Mouse (Mus musculus): Measurements from ENCODE around the gene Scp2. TPM values are rescaled to one million over a fixed set of nuclear protein-coding genes. Genes with fewer than 3 reads are reported as not detected.
A peak's percentile ranks its signal among the peaks of the same experiment; 100 is the strongest.

The Scp2 gene
- total RNA-seq (2014; rRNA removed) (111 and 142 TPM in 2 replicates), polyA plus RNA-seq (2015; fragmentation: Nextera tagmentation; extraction: Ambion mirVana) (239 and 255 TPM in 2 replicates)

- ATAC-seq (no peak), DNase-seq (ENCODE audit: low spot score) (no peak)
- Histone ChIP-seq H3K4me3 (ENCODE audit: low read length) (no peak within 1 kb of the TSS), H3K27me3 (ENCODE audit: insufficient read depth, low read length) (no peaks in the 10 kb centered on the region), H3K9ac (replicated peaks; ENCODE audit: low read length) (no peak within 1 kb of the TSS), H3K27ac (no peak within 1 kb of the TSS), H3K4me1 (ENCODE audit: insufficient read depth, low read length) (no peaks in the 10 kb centered on the region), H3K4me2 (ENCODE audit: low read depth, low read length) (no peak within 1 kb of the TSS), H3K36me3 (ENCODE audit: insufficient read depth, low read length) (no peaks in the 10 kb centered on the region), H3K9me3 (ENCODE audit: low read length) (no peaks in the 10 kb centered on the region)
- no peak for TF ChIP-seq CTCF (IDR thresholded peaks at IDR 0.05; ENCODE audit: low read depth)
- WGBS, result 92% methylated on average over 1 of the region's 1 CpGs
These were observed at the start of gene Scp2 for GRCm38 (mm10) chr4:108144880-108145279. Scp2 (minus strand) TSS chr4:108144998.

- 76% methylated on average over 2 of the region's 2 CpGs for WGBS
- DNase-seq (ENCODE audit: low spot score), result no peak
These were observed 48.1 kb upstream of the Scp2 start for GRCm38 (mm10) chr4:108192821-108193323.

GRCm38 (mm10) chr4:108182278-108182677 lies 37.5 kb upstream of the Scp2 start:
- DNase-seq (ENCODE audit: low spot score), result no peak
- 26% methylated on average over 1 of the region's 1 CpGs for WGBS
- no peak for ATAC-seq
- Histone ChIP-seq H3K27me3 (ENCODE audit: insufficient read depth, low read length) (no peaks in the 10 kb centered on the region), H3K27ac (no peak overlapping the region), H3K4me1 (ENCODE audit: insufficient read depth, low read length) (no peaks in the 10 kb centered on the region), H3K4me2 (ENCODE audit: low read depth, low read length) (no peak overlapping the region), H3K9ac (replicated peaks; ENCODE audit: low read length) (no peak overlapping the region), H3K9me3 (ENCODE audit: low read length) (no peaks in the 10 kb centered on the region), H3K36me3 (ENCODE audit: insufficient read depth, low read length) (no peaks in the 10 kb centered on the region), H3K4me3 (ENCODE audit: low read length) (no peak overlapping the region)
- TF ChIP-seq CTCF (IDR thresholded peaks at IDR 0.05; ENCODE audit: low read depth), result no peak

More at GRCm38 (mm10) chr4:108192821-108193323, 48.1 kb upstream of the Scp2 start:
- Histone ChIP-seq H3K9ac (replicated peaks; ENCODE audit: low read length) (no peak overlapping the region), H3K4me1 (ENCODE audit: insufficient read depth, low read length) (no peaks in the 10 kb centered on the region), H3K4me3 (ENCODE audit: low read length) (no peak overlapping the region), H3K27me3 (ENCODE audit: insufficient read depth, low read length) (no peaks in the 10 kb centered on the region), H3K4me2 (ENCODE audit: low read depth, low read length) (no peak overlapping the region), H3K9me3 (ENCODE audit: low read length) (no peaks in the 10 kb centered on the region), H3K27ac (no peak overlapping the region), H3K36me3 (ENCODE audit: insufficient read depth, low read length) (no peaks in the 10 kb centered on the region)
- no peak for TF ChIP-seq CTCF (IDR thresholded peaks at IDR 0.05; ENCODE audit: low read depth)
- ATAC-seq, result no peak

- Histone ChIP-seq H3K27me3 (ENCODE audit: insufficient read depth, low read length) (no peaks in the 10 kb centered on the region), H3K9ac (replicated peaks; ENCODE audit: low read length) (no peak overlapping the region), H3K27ac (no peak overlapping the region), H3K9me3 (ENCODE audit: low read length) (no peaks in the 10 kb centered on the region), H3K4me1 (ENCODE audit: insufficient read depth, low read length) (no peaks in the 10 kb centered on the region), H3K36me3 (ENCODE audit: insufficient read depth, low read length) (no peaks in the 10 kb centered on the region), H3K4me3 (ENCODE audit: low read length) (no peak overlapping the region), H3K4me2 (ENCODE audit: low read depth, low read length) (no peak overlapping the region)
- WGBS, result 75% methylated on average over 6 of the region's 6 CpGs
- TF ChIP-seq CTCF (IDR thresholded peaks at IDR 0.05; ENCODE audit: low read depth), result no peak
- DNase-seq (ENCODE audit: low spot score) (no peak), ATAC-seq (no peak)
These were observed 23.3 kb upstream of the Scp2 start for GRCm38 (mm10) chr4:108168056-108168455.

GRCm38 (mm10) chr4:108166874-108167273 lies 22.1 kb upstream of the Scp2 start:
- no peak for TF ChIP-seq CTCF (IDR thresholded peaks at IDR 0.05; ENCODE audit: low read depth)
- Histone ChIP-seq H3K27ac (no peak overlapping the region), H3K4me3 (ENCODE audit: low read length) (no peak overlapping the region), H3K9me3 (ENCODE audit: low read length) (no peaks in the 10 kb centered on the region), H3K36me3 (ENCODE audit: insufficient read depth, low read length) (no peaks in the 10 kb centered on the region), H3K9ac (replicated peaks; ENCODE audit: low read length) (no peak overlapping the region), H3K4me1 (ENCODE audit: insufficient read depth, low read length) (no peaks in the 10 kb centered on the region), H3K27me3 (ENCODE audit: insufficient read depth, low read length) (no peaks in the 10 kb centered on the region), H3K4me2 (ENCODE audit: low read depth, low read length) (no peak overlapping the region)
- no peak for DNase-seq (ENCODE audit: low spot score)
- ATAC-seq, result no peak
- WGBS, result 90% methylated on average over 4 of the region's 4 CpGs

GRCm38 (mm10) chr4:108165152-108165895 lies 20.5 kb upstream of the Scp2 start, which contains the start of gene Echdc2:
Echdc2 (plus strand) TSS chr4:108165437.
- Histone ChIP-seq H3K27ac (no peak within 1 kb of the TSS), H3K4me2 (ENCODE audit: low read depth, low read length) (peak within 1 kb of the TSS; percentile 97), H3K9me3 (ENCODE audit: low read length) (no peaks in the 10 kb centered on the region), H3K27me3 (ENCODE audit: insufficient read depth, low read length) (no peaks in the 10 kb centered on the region), H3K36me3 (ENCODE audit: insufficient read depth, low read length) (no peaks in the 10 kb centered on the region), H3K4me1 (ENCODE audit: insufficient read depth, low read length) (no peaks in the 10 kb centered on the region), H3K4me3 (ENCODE audit: low read length) (peak within 1 kb of the TSS; percentile 56), H3K9ac (replicated peaks; ENCODE audit: low read length) (peak within 1 kb of the TSS; percentile 60)
- under 1% methylated on average over 43 of the region's 43 CpGs for WGBS
- ATAC-seq (peak; percentile 58; the same call in 1 of the 2 replicates), DNase-seq (ENCODE audit: low spot score) (peak; percentile 64)
- peak; percentile 61 for TF ChIP-seq CTCF (IDR thresholded peaks at IDR 0.05; ENCODE audit: low read depth)

GRCm38 (mm10) chr4:108163291-108163690 lies 18.5 kb upstream of the Scp2 start:
- no peak for TF ChIP-seq CTCF (IDR thresholded peaks at IDR 0.05; ENCODE audit: low read depth)
- Histone ChIP-seq H3K27ac (no peak overlapping the region), H3K36me3 (ENCODE audit: insufficient read depth, low read length) (no peaks in the 10 kb centered on the region), H3K4me3 (ENCODE audit: low read length) (no peak overlapping the region), H3K27me3 (ENCODE audit: insufficient read depth, low read length) (no peaks in the 10 kb centered on the region), H3K9ac (replicated peaks; ENCODE audit: low read length) (no peak overlapping the region), H3K4me1 (ENCODE audit: insufficient read depth, low read length) (no peaks in the 10 kb centered on the region), H3K9me3 (ENCODE audit: low read length) (no peaks in the 10 kb centered on the region), H3K4me2 (ENCODE audit: low read depth, low read length) (no peak overlapping the region)
- no peak for DNase-seq (ENCODE audit: low spot score)
- 91% methylated on average over 3 of the region's 3 CpGs for WGBS
- no peak for ATAC-seq
